Mouse (Mus musculus): ENCODE results near the gene Fndc5. TPM values are rescaled to one million over a fixed set of nuclear protein-coding genes. Genes with fewer than 3 reads are reported as not detected.

The Fndc5 gene
- polyA plus RNA-seq, 1 experiment = 7.4 TPM

GRCm38 (mm10) chr4:129190538-129190937 is 53.7 kb downstream of the Fndc5 start:
- DNase-seq (ENCODE audit: low read depth) = no peak
- TF ChIP-seq POLR2A (IDR thresholded peaks at IDR 0.05; ENCODE audit: borderline replicate concordance, extremely low read depth, insufficient read depth, insufficient read length, poor library complexity, severe bottlenecking) = no peak
- TF ChIP-seq CTCF (IDR thresholded peaks at IDR 0.05; ENCODE audit: borderline replicate concordance, extremely low read depth, insufficient read depth, insufficient read length) = no peak

- TF ChIP-seq POLR2A (IDR thresholded peaks at IDR 0.05; ENCODE audit: borderline replicate concordance, extremely low read depth, insufficient read depth, insufficient read length, poor library complexity, severe bottlenecking) = no peak
- no peak for TF ChIP-seq CTCF (IDR thresholded peaks at IDR 0.05; ENCODE audit: borderline replicate concordance, extremely low read depth, insufficient read depth, insufficient read length)
- DNase-seq (ENCODE audit: low read depth) = no peak
These were observed 54.9 kb downstream of the Fndc5 start for GRCm38 (mm10) chr4:129191691-129192090.

Other genes with a start within 250 kb of the Fndc5 start
- gene Azin2, start 174.6 kb upstream of the Fndc5 start, polyA plus RNA-seq (2012; rRNA removed) = 14.3 and 15.8 TPM in 2 replicates
- gene Ak2, start 145.0 kb upstream of the Fndc5 start, polyA plus RNA-seq (2012; rRNA removed) = 54.3 and 68.4 TPM in 2 replicates
- gene Rnf19b, start 78.7 kb upstream of the Fndc5 start, polyA plus RNA-seq (2012; rRNA removed) = 73.0 and 84.4 TPM in 2 replicates
- 0.42 and 0.81 TPM in 2 replicates for gene Tmem54, start 31.5 kb upstream of the Fndc5 start, polyA plus RNA-seq (2012; rRNA removed)
- 50.3 and 57.2 TPM in 2 replicates for gene Hpca, start 15.0 kb upstream of the Fndc5 start, polyA plus RNA-seq (2012; rRNA removed)
- gene S100pbp, start 52.7 kb downstream of the Fndc5 start, polyA plus RNA-seq (2012; rRNA removed) = 38.3 and 42.0 TPM in 2 replicates
- 54.5 and 68.4 TPM in 2 replicates for gene Yars, start 52.8 kb downstream of the Fndc5 start, polyA plus RNA-seq (2012; rRNA removed)
- gene C77080, start 124.4 kb downstream of the Fndc5 start, polyA plus RNA-seq (2012; rRNA removed) = 12.2 and 15.9 TPM in 2 replicates
- gene Sync, start 150.6 kb downstream of the Fndc5 start, polyA plus RNA-seq (2012; rRNA removed) = 0.44 and 1.1 TPM in 2 replicates
- gene Rbbp4, start 198.4 kb downstream of the Fndc5 start, polyA plus RNA-seq (2012; rRNA removed) = 115 and 121 TPM in 2 replicates
- 17.9 and 23.8 TPM in 2 replicates for gene Zbtb8os, start 198.7 kb downstream of the Fndc5 start, polyA plus RNA-seq (2012; rRNA removed)
- 19.5 and 23.1 TPM in 2 replicates for gene Zbtb8a, start 241.1 kb downstream of the Fndc5 start, polyA plus RNA-seq (2012; rRNA removed)